Mouse (Mus musculus) forelimb bud, embryonic 11.5 days (tissue): ENCODE data around the gene Pitpnm2.
"Not testable (repeated sequence)": the region's sequence is repeated elsewhere in the genome, so short reads cannot be mapped to it uniquely, and the experiment has no call there.

Source experiments
- DNase-seq: peaks from one replicate; pipeline ENCODE4 v3.0.0-alpha.2; 2012; ENCODE audit warnings: low read depth, low spot score

Pitpnm2 gene

DNA sequence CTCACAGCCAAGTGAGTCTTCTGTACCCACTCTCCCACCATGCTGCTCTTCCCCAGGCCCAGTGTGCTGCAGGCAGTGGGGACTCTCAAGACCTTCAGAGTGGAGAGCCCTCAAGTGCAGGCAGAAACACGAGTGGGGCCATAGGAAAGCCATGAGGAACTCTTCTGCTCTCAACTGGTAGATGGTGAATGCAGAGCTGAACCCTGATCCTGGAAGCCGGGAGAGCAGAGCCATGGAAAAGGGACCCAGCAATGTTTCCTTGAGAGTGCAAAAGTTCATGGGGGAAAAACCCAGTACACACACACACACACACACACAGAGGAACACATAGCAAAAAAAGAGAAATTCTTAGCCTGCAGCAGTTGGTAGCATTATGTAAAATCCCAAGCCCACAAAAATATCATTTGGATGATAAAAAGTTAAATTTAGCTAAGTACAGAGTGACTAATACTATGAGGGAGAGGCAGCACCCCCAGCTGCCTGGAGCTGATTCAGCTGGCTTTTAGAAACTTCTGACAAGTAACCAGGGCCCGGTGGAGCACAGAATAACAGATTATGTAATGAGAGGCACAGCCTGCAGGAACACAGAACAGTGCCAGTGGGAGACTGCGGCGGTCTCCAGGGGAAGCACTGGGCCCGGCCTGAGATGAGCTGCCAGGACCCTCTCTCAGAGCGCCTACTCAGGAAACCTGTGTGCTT lies 28.4 kb downstream of the Pitpnm2 start:
- DNase-seq, result no peak

DNA sequence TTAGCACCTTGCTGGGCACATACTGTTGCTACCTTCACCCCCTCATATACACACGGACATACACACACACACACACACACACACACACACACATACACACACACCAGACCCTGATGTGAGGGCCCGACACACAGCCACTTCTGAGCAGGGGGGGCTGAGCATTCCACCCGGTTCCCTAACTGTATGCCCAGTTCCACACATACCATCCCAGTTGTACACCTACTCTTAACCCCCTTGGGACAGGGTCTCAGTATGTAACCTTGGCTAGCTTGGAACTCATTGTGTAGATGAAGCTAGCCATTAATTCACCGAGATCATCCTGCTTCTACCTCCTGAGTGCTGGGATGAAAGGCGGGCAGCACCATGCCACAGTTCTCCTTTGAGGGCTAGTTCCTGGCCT lies 29.0 kb downstream of the Pitpnm2 start:
- DNase-seq, result no peak

DNA sequence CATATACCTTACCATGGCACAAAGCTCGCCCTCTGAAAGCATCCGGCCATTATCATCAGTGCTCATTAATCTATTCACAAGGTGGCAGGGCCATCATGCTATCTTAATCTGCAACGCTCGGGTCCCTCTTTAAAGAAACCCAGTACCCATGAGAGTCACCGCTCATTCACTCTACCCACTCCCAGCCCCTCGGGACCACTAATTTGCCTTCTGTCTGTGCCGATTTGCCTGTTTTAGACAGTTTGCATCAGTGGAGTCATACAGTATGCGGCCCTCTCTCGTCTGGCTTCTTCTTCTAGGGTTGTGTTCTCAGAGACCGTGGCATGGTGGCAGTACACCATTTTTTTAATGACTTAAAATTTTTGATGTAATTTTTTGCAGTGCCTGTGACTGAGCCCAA lies 30.1 kb downstream of the Pitpnm2 start:
- DNase-seq, result no peak

DNA sequence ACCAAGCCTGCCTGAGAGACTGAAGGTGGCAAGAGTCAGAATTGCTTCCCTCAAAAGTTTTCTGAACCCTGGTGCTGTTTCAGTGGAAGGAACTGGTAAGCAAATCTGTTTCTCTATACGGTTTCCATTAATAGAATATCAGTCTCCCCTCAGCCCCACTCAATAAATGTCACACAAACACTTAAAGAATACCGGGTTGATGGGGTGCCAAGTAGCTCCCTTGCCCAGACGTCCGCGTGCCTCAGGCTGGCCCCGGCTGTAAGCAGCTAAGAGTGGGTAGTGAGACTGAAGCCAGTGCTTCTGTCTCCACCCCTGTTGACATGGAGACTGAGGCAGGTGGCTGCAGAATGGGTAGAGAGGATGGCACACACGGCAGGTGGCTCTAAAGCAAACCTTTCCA lies 30.6 kb downstream of the Pitpnm2 start:
- DNase-seq, result no peak

DNA sequence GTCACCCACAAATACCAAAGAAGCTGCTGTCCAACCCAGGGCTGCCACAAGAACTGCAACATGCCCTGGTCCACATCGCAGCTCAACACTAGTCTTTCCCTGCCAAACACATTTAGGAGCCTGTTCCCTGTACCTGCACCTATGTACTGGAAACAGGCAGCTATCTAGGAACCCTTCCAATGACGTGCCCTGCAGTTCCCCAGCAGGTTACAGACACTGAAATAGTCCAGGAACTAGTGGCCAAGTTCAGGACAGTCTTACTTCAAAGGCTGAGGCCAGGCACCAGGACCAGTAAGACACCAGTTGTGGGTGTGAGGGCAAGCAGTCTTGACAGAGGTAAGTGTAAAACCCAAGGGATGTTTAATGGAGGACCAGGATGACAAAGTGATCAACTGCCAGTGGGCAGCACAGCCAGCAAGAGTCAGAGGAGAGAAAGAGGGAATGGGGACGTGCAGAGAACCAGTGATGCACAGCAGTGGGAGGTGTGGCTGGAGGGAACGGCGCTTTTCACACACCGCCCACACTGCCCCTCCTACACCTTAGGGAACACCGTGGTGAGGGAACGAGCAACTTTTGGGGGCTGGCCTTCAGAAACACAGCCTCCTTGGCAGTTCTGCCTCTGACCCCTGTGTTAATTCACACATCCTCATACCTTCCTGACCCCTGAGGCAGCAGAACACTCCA lies 31.9 kb downstream of the Pitpnm2 start:
- no peak for DNase-seq

DNA sequence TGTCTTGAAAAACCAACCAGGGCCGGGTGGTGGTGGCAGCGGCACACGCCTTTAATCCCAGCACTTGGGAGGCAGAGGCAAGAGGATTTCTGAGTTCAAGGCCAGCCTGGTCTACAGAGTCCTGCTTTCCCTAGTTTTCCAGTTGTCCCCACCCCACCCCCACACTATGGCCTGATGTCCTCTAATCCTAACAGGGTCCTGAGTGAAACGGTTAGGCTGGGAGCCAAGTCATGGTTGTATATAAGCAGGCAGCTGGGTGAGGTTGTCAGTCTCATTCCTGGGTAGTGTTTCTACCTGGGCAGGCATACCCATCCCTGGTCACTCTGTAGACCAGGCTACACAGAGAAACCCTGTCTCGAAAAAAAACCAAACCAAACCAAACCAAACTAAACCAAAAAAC lies 32.5 kb downstream of the Pitpnm2 start:
- DNase-seq, result not testable (repeated sequence)

DNA sequence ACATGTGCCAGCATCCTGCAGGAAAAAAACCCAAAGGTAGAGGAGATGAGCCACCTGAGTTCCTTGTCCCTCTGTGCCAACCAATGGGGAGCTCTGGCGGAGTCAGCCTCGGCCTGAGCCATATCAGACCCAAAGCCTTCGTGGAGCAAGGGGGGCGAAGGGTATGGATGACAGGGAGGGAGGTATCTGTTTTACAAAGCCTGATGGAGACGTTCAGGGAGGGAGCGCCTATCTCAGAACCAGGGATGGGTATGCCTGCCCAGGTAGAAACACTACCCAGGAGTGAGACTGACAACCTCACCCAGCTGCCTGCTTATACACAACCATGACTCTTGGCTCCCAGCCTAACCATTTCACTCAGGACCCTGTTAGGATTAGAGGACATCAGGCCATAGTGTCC lies 33.2 kb downstream of the Pitpnm2 start:
- no peak for DNase-seq

DNA sequence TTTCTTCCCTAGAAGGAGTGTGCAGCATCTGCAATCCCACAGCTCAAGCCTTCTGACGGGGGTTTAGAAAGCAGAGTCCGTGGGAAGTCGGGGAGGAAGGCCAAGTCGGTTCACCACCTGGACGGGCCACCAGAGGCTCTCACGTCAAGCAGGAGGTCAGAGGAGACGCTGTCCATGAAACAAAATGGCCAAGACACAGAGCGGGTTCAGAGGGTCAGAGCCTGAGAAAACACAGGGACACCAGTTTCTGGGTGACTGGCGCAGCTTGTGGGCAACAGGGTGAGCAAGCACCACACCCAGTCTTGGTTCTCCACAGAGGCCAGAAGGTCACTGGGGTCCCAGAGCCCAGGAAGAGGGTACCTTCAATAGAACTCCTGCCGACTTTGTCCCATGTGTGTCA lies 33.9 kb downstream of the Pitpnm2 start:
- no peak for DNase-seq

DNA sequence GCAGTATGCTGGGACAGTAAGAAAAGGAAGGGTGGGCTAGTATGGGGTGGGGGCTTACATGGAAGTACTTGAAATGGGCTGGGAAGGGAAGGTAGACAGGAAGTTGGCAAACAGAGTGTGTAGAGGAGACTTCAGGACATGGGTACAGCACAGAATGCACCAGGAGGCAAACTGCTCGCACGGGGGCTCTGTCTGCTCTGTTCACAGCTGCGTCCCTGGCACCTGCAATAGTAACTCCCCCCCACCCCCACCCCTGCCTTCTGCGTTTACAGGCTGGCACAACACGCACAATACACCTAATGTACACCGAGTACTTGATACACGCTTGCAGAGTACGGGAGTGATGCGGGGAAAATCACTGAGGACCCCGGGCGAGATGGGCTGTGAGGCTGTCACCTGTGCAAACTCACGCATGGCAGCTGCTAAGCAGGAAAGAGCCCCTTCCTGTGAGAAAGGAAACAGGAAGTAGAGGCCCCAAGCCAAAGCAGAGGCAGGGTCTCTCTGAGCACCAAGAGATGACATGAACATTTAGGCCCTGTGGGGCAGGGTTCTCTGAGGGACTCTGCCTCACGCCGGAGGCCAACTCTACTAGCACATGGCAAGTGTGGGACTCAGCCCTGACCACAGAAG lies 34.9 kb downstream of the Pitpnm2 start:
- DNase-seq, result no peak

DNA sequence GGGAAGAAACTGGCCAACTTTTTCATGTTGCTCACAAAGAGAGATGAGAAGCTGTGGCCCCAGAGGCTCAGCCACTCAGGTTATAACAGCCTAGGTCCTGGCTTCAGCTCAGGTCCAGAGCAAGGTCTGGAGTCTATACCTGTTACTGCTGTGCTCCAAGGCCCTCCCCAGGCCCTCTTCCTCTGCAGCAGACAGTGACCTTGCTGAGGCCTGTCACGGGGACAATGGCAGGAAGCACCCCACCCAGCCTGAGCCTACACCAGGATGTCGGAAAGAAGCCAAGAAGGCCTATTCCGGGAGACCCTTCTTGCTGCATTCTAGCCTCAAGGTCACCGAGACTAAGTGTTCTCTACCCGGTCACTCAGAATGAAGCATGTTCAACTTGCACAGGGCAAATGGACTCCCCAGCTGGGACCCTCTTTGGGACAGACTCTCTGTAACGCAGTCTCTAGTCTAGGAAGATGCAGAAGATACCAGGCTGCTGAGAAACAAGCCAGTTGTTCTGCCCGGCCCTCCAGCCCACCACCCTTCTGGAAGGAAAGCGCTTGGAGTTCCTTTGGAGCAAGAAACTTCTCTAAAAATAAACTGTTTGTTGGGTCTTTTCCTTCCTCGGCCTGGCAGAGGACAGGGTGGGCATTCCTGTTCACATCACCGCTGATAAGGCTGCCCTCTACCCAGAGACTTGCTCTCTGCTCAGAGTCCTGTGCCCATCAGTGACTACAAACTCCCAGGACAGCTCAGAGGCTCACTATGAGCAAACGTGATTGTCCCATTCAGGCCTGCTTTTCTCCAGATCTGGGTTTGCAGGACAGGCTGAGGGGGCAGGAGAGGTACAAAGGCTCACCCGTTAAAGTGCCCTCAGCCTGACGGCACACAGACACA lies 35.7 kb downstream of the Pitpnm2 start:
- no peak for DNase-seq

DNA sequence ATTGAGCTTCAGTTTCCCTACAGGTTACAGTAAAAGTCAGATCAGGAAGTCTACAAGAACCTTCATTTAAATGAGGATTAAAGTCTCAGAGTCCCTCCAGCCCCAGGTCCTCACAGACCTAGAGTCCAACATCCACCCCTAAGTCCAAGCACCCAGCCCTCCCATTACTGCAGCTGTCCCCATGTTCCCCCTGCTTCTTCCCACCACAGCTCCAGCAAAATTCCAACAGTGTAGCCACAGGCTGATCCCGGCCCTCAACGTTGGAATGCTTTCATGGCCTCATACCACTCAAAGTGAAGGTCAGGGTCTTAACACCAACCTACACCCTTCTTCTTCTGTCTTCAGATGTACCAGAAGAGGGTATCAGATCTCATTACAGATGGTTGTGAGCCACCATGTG lies 37.9 kb downstream of the Pitpnm2 start:
- DNase-seq, result no peak

DNA sequence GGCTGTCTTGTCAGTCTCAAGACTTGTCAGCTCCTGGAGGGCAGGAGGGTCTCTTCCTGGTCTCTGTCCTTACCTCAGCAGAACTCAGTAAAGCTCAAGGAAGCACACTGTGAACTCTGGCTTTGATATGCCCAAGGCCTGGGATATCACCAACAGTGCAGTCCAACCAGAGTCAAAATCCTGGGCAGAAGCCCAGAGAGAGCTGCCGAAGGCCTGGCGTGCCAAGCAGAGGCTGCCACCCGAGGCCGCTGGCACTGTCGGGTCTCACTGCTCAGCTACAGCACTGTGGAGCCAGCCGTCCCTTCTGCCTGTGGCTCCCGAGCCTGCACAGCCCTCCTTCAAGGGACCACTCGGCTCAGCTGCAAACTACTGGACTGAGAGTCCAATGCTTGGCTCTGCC lies 38.3 kb downstream of the Pitpnm2 start:
- no peak for DNase-seq

DNA sequence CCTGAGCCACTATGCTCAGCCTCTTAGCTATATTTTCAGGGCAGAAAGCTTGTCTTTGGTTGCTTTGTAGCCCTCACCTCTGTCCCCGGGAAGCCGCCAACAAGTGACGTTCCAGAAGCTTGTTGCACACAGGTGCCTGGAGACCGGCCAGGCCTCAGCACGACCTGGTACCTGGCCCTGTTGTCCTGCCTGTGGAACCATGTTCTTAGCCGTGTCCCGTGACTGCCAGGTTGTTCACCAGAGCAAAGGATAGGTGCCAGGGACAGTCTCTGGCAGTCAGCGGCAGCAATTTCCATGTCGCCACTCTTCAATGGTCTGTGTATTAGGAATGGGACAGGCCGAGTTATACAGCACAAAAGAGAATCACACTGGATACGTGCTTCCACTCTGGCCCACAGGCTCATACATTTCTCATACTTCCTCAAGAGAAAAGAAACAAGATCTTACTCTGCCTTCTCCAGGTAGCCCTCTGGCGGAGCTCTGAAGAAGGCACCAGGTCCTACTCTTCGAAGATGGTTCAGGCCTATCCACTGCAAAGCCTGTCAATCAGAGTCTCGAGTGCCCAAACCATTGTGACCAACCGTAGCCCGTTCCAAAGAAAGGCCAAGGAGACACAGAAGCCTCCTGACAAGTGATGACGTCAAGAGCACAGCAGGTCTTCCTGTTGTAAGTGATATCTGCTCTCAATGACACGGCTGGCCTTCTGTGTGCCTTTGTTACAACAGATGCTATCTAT lies 39.1 kb downstream of the Pitpnm2 start:
- no peak for DNase-seq

DNA sequence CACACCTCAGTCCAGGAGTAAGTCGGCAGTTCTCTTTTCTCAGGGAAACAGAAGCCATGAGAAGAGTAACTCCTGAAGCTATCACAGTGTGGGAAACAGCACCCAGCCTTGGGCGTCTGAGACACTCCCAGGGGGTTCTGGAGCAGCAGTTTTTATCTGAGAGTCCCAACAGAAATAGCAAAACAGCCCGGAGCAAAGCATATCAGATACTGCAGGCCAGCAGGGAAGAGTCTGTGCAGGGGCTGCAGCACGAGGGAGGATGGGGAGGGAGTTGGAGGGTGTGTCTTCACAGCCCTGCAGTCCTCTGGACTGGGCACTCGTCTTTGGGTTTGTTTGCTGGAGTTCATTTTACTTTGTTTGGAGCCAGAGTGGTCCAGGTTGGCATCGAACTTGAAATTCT lies 39.7 kb downstream of the Pitpnm2 start:
- no peak for DNase-seq

DNA sequence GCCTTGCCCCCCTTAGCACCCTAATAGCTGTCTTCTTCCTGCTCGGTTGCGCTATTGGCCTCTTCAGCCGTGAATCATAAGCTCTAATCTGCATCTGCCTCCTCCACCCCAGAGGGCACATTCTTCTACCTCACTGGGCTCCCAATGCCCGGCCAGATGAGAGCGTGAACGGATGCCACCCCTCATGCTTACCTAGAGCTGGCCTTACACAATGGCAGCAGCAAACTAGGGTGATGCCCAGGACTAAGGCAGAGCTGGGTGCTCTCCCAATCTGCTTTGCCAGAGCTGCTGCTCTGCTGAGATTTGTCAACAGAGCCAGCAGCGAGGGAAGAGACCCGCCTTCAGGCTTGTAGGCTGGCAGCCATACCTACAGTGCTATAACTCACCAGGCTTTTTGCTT lies 41.5 kb downstream of the Pitpnm2 start:
- DNase-seq, result no peak

DNA sequence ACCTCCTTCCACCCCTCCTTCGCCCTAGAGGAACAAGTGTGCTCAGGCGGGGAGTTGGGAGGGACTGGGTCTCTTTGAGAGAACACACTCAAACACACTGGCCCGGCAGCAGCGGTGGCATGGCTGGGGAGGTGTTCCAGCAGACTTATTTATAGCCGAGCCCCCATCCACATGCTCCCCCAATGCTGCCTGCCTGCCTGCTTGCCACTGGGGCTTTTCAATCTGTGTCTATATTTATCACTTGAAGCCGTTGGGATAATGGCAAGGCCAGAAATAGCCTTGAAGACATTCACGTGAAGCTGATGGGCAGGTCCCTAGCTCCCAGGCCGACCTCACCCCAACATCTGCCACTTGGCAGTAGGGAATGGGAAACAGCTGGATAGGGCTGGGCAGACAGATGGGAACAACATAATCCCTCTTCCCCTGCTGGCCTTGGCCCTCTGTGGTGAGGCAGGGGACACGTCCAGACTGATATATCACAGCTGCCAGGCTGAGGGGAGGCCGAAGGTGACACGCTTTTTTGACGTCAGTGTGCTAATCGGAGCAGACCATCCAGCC lies 43.0 kb downstream of the Pitpnm2 start:
- DNase-seq, result peak; percentile 44

DNA sequence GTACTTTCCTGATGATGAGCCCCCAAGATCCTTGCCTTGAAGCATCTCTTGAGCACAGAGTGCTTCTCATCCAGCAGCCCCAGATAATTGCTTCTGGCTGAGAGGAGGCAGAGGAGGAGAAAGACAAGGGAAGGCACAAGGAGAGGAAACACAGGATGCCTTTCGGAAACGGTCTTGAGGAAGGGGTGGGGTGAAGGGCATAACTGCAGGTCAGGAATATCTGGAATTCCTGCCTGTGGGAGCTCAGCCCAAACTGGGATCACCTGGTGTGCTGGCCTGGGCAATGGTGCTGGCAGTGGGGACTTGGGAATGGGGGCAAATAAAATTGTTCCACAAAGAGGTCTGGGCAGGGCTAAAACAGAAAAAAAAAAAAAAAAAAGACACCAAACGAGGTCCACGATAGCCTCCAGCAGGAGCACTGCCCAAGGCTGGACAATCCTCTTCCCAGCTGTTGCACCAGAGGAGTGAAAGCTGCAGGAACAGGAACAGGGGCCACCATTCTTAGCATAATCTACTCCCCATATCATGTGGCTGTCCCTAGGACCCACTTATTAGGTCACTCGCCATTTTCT lies 43.7 kb downstream of the Pitpnm2 start:
- no peak for DNase-seq

DNA sequence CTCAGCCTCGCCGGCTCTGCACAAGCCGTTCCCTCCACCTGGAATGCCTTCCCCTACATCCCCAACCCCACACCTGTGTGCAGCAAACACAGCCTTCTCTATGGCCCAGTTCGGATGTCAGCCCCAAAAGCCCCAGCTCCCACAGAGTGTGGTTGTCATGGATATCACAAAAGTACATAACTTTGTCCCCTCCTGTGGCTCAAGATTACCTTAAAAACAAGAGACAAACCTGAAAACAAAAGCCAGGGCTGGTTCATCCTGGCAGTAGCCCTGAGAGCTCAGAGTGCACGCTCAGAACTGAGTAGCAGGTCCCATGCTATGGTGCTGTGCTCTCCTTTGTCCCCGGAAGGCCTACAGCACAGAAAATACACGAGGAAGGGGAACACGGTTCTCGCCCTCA lies 44.3 kb downstream of the Pitpnm2 start:
- no peak for DNase-seq

DNA sequence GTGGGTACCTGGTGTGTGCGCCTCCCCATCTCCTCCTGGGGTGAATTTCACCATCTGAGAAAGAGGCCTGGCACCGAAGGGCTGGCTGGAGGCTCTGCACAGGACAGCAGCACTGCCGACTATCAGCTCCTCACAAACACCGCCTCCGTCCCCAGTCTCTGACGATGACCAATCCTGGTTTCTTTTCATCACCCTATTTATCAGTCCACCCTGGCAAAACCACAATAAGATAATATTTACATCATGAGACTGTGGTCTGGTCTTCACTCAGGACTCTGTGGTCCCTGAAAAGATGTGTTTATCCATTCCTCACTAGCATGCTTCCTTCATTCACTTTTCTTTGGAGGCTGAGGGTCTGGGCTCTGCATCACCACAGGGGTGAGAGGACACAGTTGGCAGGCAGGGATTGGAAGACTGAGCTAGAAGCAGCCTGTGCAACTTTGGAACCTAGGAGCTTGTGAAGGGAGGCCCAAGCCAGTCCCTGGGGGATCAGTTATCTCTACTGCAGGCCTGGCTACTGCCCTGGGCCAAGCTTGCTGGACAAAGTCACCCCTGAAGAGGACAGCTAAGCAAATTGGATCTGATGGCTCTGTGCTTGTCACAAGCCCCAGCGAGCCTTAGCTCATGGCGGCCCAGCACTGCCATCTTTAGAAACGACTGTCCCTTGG lies 45.3 kb downstream of the Pitpnm2 start:
- DNase-seq, result no peak

DNA sequence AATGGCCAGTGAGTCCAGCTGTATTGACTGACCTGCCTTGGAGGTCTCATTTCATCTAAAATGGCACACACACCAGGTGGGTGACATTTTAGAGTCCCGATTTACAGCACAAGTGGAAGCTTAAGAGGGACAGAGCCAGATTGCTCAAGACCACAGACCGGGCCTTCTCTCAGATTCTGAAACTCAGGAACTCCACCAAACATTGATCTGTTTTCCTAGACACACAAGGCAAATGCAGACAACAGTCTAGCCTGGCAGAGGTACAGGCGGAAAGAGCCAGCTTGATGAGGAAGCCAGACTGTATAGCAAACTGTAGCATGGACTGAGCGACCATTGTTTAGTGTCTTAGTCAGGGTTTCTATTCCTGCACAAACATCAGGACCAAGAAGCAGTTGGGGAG lies 46.3 kb downstream of the Pitpnm2 start:
- no peak for DNase-seq
